Mouse (Mus musculus) kidney, adult 2 months (tissue): Measurements from ENCODE around the gene Vps39.

ENCODE experiments used
- CTCF ChIP-seq: fragments of 200-500 bp; conservative IDR thresholded peaks from 2 replicates; pipeline ENCODE4 v1.5.1; 2011; ENCODE audit warnings: low read depth, mild to moderate bottlenecking, control low read depth, low read length, moderate library complexity, mixed read lengths; ENCODE audit not compliant: insufficient read depth, insufficient read length
- POLR2A ChIP-seq: fragments of 200-500 bp; IDR thresholded peaks from one replicate; pipeline ENCODE4 v1.6.1; 2011; ENCODE audit warnings: low read depth, low read length, control low read depth

- TF ChIP-seq CTCF (no peak), POLR2A (no peak)
These were observed 7.5 kb upstream of the Vps39 start for GRCm38 (mm10) chr2:120360425-120360824.
